ENCODE assay signal across 8 mouse cellular contexts in genomic region chr4:123104651-123105450, GRCm38 (mm10). TPM values are rescaled to one million over a fixed set of nuclear protein-coding genes. Genes with fewer than 3 reads are reported as not detected.
A peak's percentile ranks its signal among the peaks of the same experiment; 100 is the strongest.
DNase-seq lines count a peak whose midpoint lies in the region; ATAC-seq and TF ChIP-seq lines count a peak whose summit lies in the region.

Gene Bmp8b (plus strand): TSS chr4:123105165.

- peak within 1 kb of the TSS; percentile 27 for H3K9ac ChIP-seq in ES-Bruce4 (ENCODE audit: low read depth, poor library complexity, severe bottlenecking)
- H3K9ac ChIP-seq in intestine, embryonic 16.5 days (ENCODE audit: low read depth, low read length) = peak within 1 kb of the TSS; percentile 24; the same call in 1 of the 2 replicates
- no peak within 1 kb of the TSS for H3K9ac ChIP-seq in lung, embryonic 14.5 days

- TF ChIP-seq POLR2A in ES-Bruce4 (IDR thresholded peaks at IDR 0.05; ENCODE audit: insufficient read depth, low read length) = no peak
- TF ChIP-seq POLR2A in small intestine, adult 2 months (IDR thresholded peaks at IDR 0.05; ENCODE audit: low read depth, low read length) = no peak

- peak; percentile 81 for ATAC-seq in intestine, embryonic 16.5 days
- peak; percentile 70 for ATAC-seq in lung, embryonic 14.5 days (ENCODE audit: insufficient read depth)

- WGBS in embryonic facial prominence, embryonic 10.5 days = 5% methylated on average over 75 of the region's 75 CpGs
- 4% methylated on average over 75 of the region's 75 CpGs for WGBS in intestine, embryonic 16.5 days
- 4% methylated on average over 75 of the region's 75 CpGs for WGBS in lung, embryonic 14.5 days
- 4% methylated on average over 75 of the region's 75 CpGs for WGBS in small intestine, adult 2 months

- H3K4me2 ChIP-seq in intestine, embryonic 16.5 days (ENCODE audit: low read depth, low read length) = peak within 1 kb of the TSS; percentile 65
- H3K4me2 ChIP-seq in lung, embryonic 14.5 days = peak within 1 kb of the TSS; percentile 54

- DNase-seq in embryonic facial prominence, embryonic 10.5 days (ENCODE audit: low spot score) = peak; percentile 46
- peak; percentile 19 for DNase-seq in lung, embryonic 14.5 days
- DNase-seq in layer of hippocampus, adult 11-12 months (ENCODE audit: low spot score) = no peak
- no peak for DNase-seq in right cerebral cortex, adult 18-20 months
- no peak for DNase-seq in B cell, adult 2 months

- TF ChIP-seq EP300 in ES-Bruce4 (IDR thresholded peaks at IDR 0.05; ENCODE audit: insufficient read depth, low read depth, low read length) = 0 out of 2 replicates have a peak, but pooled peaks have one; percentile 21

- peak within 1 kb of the TSS; percentile 62 for H3K4me3 ChIP-seq in ES-Bruce4 (ENCODE audit: low read depth, low read length)
- peak within 1 kb of the TSS; percentile 51 for H3K4me3 ChIP-seq in embryonic facial prominence, embryonic 10.5 days
- H3K4me3 ChIP-seq in intestine, embryonic 16.5 days (ENCODE audit: low read length) = peak within 1 kb of the TSS; percentile 35
- H3K4me3 ChIP-seq in lung, embryonic 14.5 days (ENCODE audit: low read depth, low read length) = peak within 1 kb of the TSS; percentile 32
- peak within 1 kb of the TSS; percentile 54 for H3K4me3 ChIP-seq in small intestine, adult 2 months (ENCODE audit: low read depth, low read length)

- TF ChIP-seq CTCF in ES-Bruce4 (IDR thresholded peaks at IDR 0.05; ENCODE audit: low read depth, low read length) = no peak
- no peak for TF ChIP-seq CTCF in lung, embryonic 14.5 days (IDR thresholded peaks at IDR 0.05; ENCODE audit: low read depth)
- no peak for TF ChIP-seq CTCF in small intestine, adult 2 months (IDR thresholded peaks at IDR 0.05; ENCODE audit: extremely low read depth, insufficient read length, insufficient replicate concordance, low read depth, low read length)

- H3K9me3 ChIP-seq in ES-Bruce4 (replicated peaks; ENCODE audit: control insufficient read depth, insufficient read depth, low read length, poor library complexity, severe bottlenecking) = peaks cover 7% of the 10 kb centered on the region
- H3K9me3 ChIP-seq in embryonic facial prominence, embryonic 10.5 days = no peaks in the 10 kb centered on the region
- H3K9me3 ChIP-seq in intestine, embryonic 16.5 days (ENCODE audit: control insufficient read depth, low read length) = no peaks in the 10 kb centered on the region
- H3K9me3 ChIP-seq in lung, embryonic 14.5 days (ENCODE audit: low read depth, low read length) = no peaks in the 10 kb centered on the region

- H3K4me1 ChIP-seq in ES-Bruce4 (ENCODE audit: control insufficient read depth, insufficient read depth, low read length) = no peaks in the 10 kb centered on the region
- H3K4me1 ChIP-seq in embryonic facial prominence, embryonic 10.5 days = peaks cover 12% of the 10 kb centered on the region
- peaks cover 10% of the 10 kb centered on the region; the same call in 1 of the 2 replicates for H3K4me1 ChIP-seq in intestine, embryonic 16.5 days (ENCODE audit: control insufficient read depth, insufficient read depth, low read length)
- no peaks in the 10 kb centered on the region for H3K4me1 ChIP-seq in lung, embryonic 14.5 days (ENCODE audit: insufficient read depth)
- peaks cover 12% of the 10 kb centered on the region for H3K4me1 ChIP-seq in small intestine, adult 2 months (ENCODE audit: control insufficient read depth, insufficient read depth, insufficient read length, low read length)

- H3K36me3 ChIP-seq in ES-Bruce4 (ENCODE audit: control insufficient read depth, insufficient read depth, low read length, poor library complexity, severe bottlenecking) = no peaks in the 10 kb centered on the region
- no peaks in the 10 kb centered on the region for H3K36me3 ChIP-seq in embryonic facial prominence, embryonic 10.5 days (replicated peaks)
- H3K36me3 ChIP-seq in intestine, embryonic 16.5 days (ENCODE audit: control insufficient read depth, insufficient read depth, low read length) = no peaks in the 10 kb centered on the region
- no peaks in the 10 kb centered on the region for H3K36me3 ChIP-seq in lung, embryonic 14.5 days (ENCODE audit: insufficient read depth)
- H3K36me3 ChIP-seq in small intestine, adult 2 months (ENCODE audit: control insufficient read depth, insufficient read depth, low read length) = no peaks in the 10 kb centered on the region

- no peaks in the 10 kb centered on the region for H3K27me3 ChIP-seq in ES-Bruce4 (ENCODE audit: control insufficient read depth, insufficient read depth, low read length, poor library complexity, severe bottlenecking)
- H3K27me3 ChIP-seq in embryonic facial prominence, embryonic 10.5 days (replicated peaks; ENCODE audit: low read depth, poor library complexity, severe bottlenecking) = peaks cover 63% of the 10 kb centered on the region
- H3K27me3 ChIP-seq in intestine, embryonic 16.5 days (replicated peaks; ENCODE audit: control insufficient read depth, insufficient read depth, low read length) = peaks cover 28% of the 10 kb centered on the region
- H3K27me3 ChIP-seq in lung, embryonic 14.5 days (ENCODE audit: insufficient read depth, low read length) = peaks cover 22% of the 10 kb centered on the region
- peaks cover 15% of the 10 kb centered on the region for H3K27me3 ChIP-seq in small intestine, adult 2 months (ENCODE audit: control insufficient read depth, insufficient read depth, low read length)

- H3K27ac ChIP-seq in ES-Bruce4 (ENCODE audit: insufficient read depth, low read length) = no peak within 1 kb of the TSS
- H3K27ac ChIP-seq in embryonic facial prominence, embryonic 10.5 days (replicated peaks) = no peak within 1 kb of the TSS
- H3K27ac ChIP-seq in intestine, embryonic 16.5 days (ENCODE audit: low read length) = no peak within 1 kb of the TSS
- H3K27ac ChIP-seq in lung, embryonic 14.5 days (ENCODE audit: low read depth) = no peak within 1 kb of the TSS
- no peak within 1 kb of the TSS for H3K27ac ChIP-seq in small intestine, adult 2 months (ENCODE audit: insufficient read depth, low read depth, low read length)

RNA-seq across cellular contexts. Expression of gene Bmp8b, which starts in this region (rescaled TPM):
- 8.7 and 9.4 TPM in 2 replicates for polyA plus RNA-seq in ES-Bruce4 (2011; ENCODE audit: insufficient read depth, insufficient read length, low read depth, missing spikeins)
- 0.29 and 0.39 TPM in 2 replicates for polyA plus RNA-seq in embryonic facial prominence, embryonic 10.5 days (2016; fragmentation: Nextera tagmentation; extraction: Ambion mirVana)
- 0.29 and 0.47 TPM in 2 replicates for polyA plus RNA-seq in intestine, embryonic 16.5 days (2015; fragmentation: Nextera tagmentation; extraction: Ambion mirVana)
- polyA plus RNA-seq in lung, embryonic 14.5 days (2014; fragmentation: Nextera tagmentation; extraction: Ambion mirVana) = 0.70 and 0.79 TPM in 2 replicates
- polyA plus RNA-seq in small intestine, adult 2 months (2012; rRNA removed) = 2.0 and 19.3 TPM in 2 replicates

Comparison
In these comparisons a context has a peak if more than half of its experiments do, and no peak if none do; other contexts are left out.
1. Peak in DNase-seq and H3K4me3 ChIP-seq in embryonic facial prominence, embryonic 10.5 days; RNA of the gene not detected or under 1 TPM.
2. Peak in ATAC-seq, H3K4me3 ChIP-seq, H3K9ac ChIP-seq and H3K4me2 ChIP-seq in intestine, embryonic 16.5 days; RNA of the gene not detected or under 1 TPM.
3. Peak in DNase-seq, ATAC-seq, H3K4me3 ChIP-seq and H3K4me2 ChIP-seq in lung, embryonic 14.5 days; RNA of the gene not detected or under 1 TPM.